Mouse (Mus musculus) embryonic facial prominence, embryonic 13.5 days (tissue): Measurements from ENCODE around the gene Ctnnbl1. TPM values are rescaled to one million over a fixed set of nuclear protein-coding genes. Genes with fewer than 3 reads are reported as not detected.

ENCODE experiments used
- ATAC-seq: fragments of 200-750 bp; cut with Nextera tagmentation; 2 replicates; pipeline ENCODE4 v1.8.0; 2017; ENCODE audit warnings: low read depth; ENCODE audit not compliant: insufficient number of reproducible peaks, insufficient read depth, low FRiP score, low TSS enrichment
- H3K27ac ChIP-seq: fragments of 300-500 bp; sonication (generic); 2 replicates; pipeline ENCODE4 v1.5.1; 2015; ENCODE audit warnings: moderate library complexity, mild to moderate bottlenecking, inconsistent platforms
- H3K27me3 ChIP-seq: fragments of 300-500 bp; sonication (generic); 2 replicates; pipeline ENCODE4 v1.6.1; 2015; ENCODE audit warnings: mild to moderate bottlenecking, inconsistent platforms
- H3K36me3 ChIP-seq: fragments of 300-500 bp; sonication (generic); 2 replicates; pipeline ENCODE4 v1.6.1; 2015; ENCODE audit warnings: mild to moderate bottlenecking, inconsistent platforms
- H3K4me1 ChIP-seq: fragments of 300-500 bp; sonication (generic); 2 replicates; pipeline ENCODE4 v1.6.1; 2015; ENCODE audit warnings: inconsistent platforms
- H3K4me2 ChIP-seq: fragments of 300-500 bp; sonication (generic); 2 replicates; pipeline ENCODE4 v1.6.1; 2015; ENCODE audit warnings: moderate library complexity, mild to moderate bottlenecking, inconsistent platforms
- H3K4me3 ChIP-seq: fragments of 300-500 bp; sonication (generic); 2 replicates; pipeline ENCODE4 v1.5.1; 2015; ENCODE audit warnings: mild to moderate bottlenecking, inconsistent platforms
- H3K9ac ChIP-seq: fragments of 300-500 bp; sonication (generic); 2 replicates; pipeline ENCODE4 v1.6.1; 2015; ENCODE audit warnings: mild to moderate bottlenecking, inconsistent platforms
- H3K9me3 ChIP-seq: fragments of 300-500 bp; sonication (generic); 2 replicates; pipeline ENCODE4 v1.6.1; 2016; ENCODE audit warnings: inconsistent platforms
- WGBS: fragments of 180-500 bp; shearing (Covaris S2); methylation state at CpG from one replicate; pipeline ENCODE4 v1.1.7; 2015; ENCODE audit warnings: mixed read lengths; 5-methylcytosine and 5-hydroxymethylcytosine counted together
- polyA plus RNA-seq: library from polyadenylated mRNA; unstranded; fragments of >200 nt; fragmentation: Nextera tagmentation; extraction: Ambion mirVana; gene quantifications from 2 replicates; pipeline ENCODE4 v1.2.1, GENCODE M21; 2015

Gene Ctnnbl1
- polyA plus RNA-seq, 1 experiment from 2014 or later: 68.9 TPM

GRCm38 (mm10) chr2:157862306-157862705, 125.1 kb downstream of the Ctnnbl1 start:
- Histone ChIP-seq H3K27me3 (no peaks in the 10 kb centered on the region), H3K36me3 (no peaks in the 10 kb centered on the region), H3K4me1 (peaks cover 13% of the 10 kb centered on the region; the same call in 1 of the 2 replicates), H3K4me2 (no peak overlapping the region), H3K9me3 (no peaks in the 10 kb centered on the region), H3K4me3 (no peak overlapping the region), H3K27ac (no peak overlapping the region), H3K9ac (no peak overlapping the region)
- WGBS: 75% methylated on average over 10 of the region's 10 CpGs
- no peak for ATAC-seq

- no peak overlapping the region for H3K9ac ChIP-seq
- H3K4me2 ChIP-seq: no peak overlapping the region
- no peak overlapping the region for H3K27ac ChIP-seq
- 0 out of 2 replicates have a peak, but pooled peaks have one; percentile 52 for ATAC-seq
- no peak overlapping the region for H3K4me3 ChIP-seq
- 79% methylated on average over 3 of the region's 3 CpGs for WGBS
- H3K27me3 ChIP-seq: no peaks in the 10 kb centered on the region
- peaks cover 13% of the 10 kb centered on the region for H3K36me3 ChIP-seq
- H3K4me1 ChIP-seq: peaks cover 14% of the 10 kb centered on the region; the same call in 1 of the 2 replicates
- no peaks in the 10 kb centered on the region for H3K9me3 ChIP-seq
These were observed 129.9 kb downstream of the Ctnnbl1 start for GRCm38 (mm10) chr2:157867126-157867525.

DNA sequence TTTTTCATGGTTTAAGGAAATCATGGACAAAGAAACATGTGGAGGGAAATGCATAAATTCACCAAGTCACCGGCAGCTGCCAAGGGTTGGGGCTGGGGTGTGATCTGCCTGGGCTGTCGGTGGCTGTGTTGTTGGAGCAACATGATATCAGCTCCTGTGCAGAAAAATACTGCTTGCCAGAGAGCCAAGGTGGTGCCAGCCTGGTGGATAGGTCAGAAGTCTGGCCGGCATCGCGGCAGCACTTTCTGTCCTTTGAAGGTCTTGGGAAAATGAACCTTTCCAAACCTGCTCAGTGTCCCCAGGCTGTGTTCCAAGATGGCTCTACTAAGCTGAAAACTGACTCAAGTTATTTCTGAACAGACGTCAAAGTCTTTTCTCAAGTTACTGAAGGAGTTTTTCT, 133.0 kb downstream of the Ctnnbl1 start:
- ATAC-seq: no peak
- Histone ChIP-seq H3K4me2 (no peak overlapping the region), H3K4me1 (peaks cover 18% of the 10 kb centered on the region; the same call in 1 of the 2 replicates), H3K9ac (no peak overlapping the region), H3K27me3 (no peaks in the 10 kb centered on the region), H3K36me3 (peaks cover 20% of the 10 kb centered on the region), H3K9me3 (no peaks in the 10 kb centered on the region), H3K27ac (peak overlapping the region; percentile 24), H3K4me3 (no peak overlapping the region)
- 53% methylated on average over 6 of the region's 6 CpGs for WGBS

DNA sequence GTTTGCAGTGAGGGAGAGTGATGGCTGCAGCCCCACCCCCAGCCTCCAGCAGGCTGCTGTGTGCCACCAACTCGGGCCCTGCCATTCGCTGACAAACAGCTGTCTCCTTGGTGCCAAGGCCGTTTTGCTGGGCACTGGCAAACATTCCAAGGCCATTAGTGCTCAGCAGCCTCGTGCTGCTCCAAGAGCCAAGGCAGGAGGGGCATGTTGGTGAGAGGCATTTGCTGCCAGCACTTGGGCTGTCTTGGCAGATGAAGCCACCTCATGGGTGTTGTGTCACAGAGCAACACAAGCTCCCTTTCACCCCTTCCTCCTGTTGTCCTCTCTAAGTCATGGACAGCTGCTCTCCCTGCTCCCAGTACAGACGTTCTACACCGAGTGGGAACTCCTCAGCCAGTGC, 136.0 kb downstream of the Ctnnbl1 start:
- 80% methylated on average over 6 of the region's 6 CpGs for WGBS
- H3K9me3 ChIP-seq: no peaks in the 10 kb centered on the region
- H3K4me3 ChIP-seq: no peak overlapping the region
- H3K4me1 ChIP-seq: peaks cover 20% of the 10 kb centered on the region; the same call in 1 of the 2 replicates
- peaks cover 28% of the 10 kb centered on the region for H3K36me3 ChIP-seq
- no peaks in the 10 kb centered on the region for H3K27me3 ChIP-seq
- no peak for ATAC-seq
- H3K9ac ChIP-seq: no peak overlapping the region
- no peak overlapping the region for H3K27ac ChIP-seq
- no peak overlapping the region for H3K4me2 ChIP-seq

GRCm38 (mm10) chr2:157873691-157874090, 136.5 kb downstream of the Ctnnbl1 start:
- H3K4me3 ChIP-seq: no peak overlapping the region
- H3K4me1 ChIP-seq: peaks cover 20% of the 10 kb centered on the region; the same call in 1 of the 2 replicates
- H3K4me2 ChIP-seq: no peak overlapping the region
- H3K9ac ChIP-seq: no peak overlapping the region
- no peaks in the 10 kb centered on the region for H3K27me3 ChIP-seq
- no peak overlapping the region for H3K27ac ChIP-seq
- H3K36me3 ChIP-seq: peaks cover 25% of the 10 kb centered on the region; the same call in 1 of the 2 replicates
- H3K9me3 ChIP-seq: no peaks in the 10 kb centered on the region
- no peak for ATAC-seq
- 85% methylated on average over 1 of the region's 1 CpGs for WGBS

- Histone ChIP-seq H3K4me3 (no peak overlapping the region), H3K27ac (peak overlapping the region; percentile 40; the same call in 1 of the 2 replicates), H3K4me1 (peaks cover 13% of the 10 kb centered on the region; the same call in 1 of the 2 replicates), H3K9me3 (no peaks in the 10 kb centered on the region), H3K4me2 (no peak overlapping the region), H3K36me3 (peaks cover 25% of the 10 kb centered on the region; the same call in 1 of the 2 replicates), H3K27me3 (no peaks in the 10 kb centered on the region), H3K9ac (no peak overlapping the region)
- 57% methylated on average over 8 of the region's 8 CpGs for WGBS
- no peak for ATAC-seq
These were observed 137.9 kb downstream of the Ctnnbl1 start for GRCm38 (mm10) chr2:157875111-157875510.

- 90% methylated on average over 3 of the region's 3 CpGs for WGBS
- H3K36me3 ChIP-seq: peaks cover 12% of the 10 kb centered on the region; the same call in 1 of the 2 replicates
- ATAC-seq: no peak
- no peaks in the 10 kb centered on the region for H3K9me3 ChIP-seq
- 0 out of 2 replicates have a peak, but pooled peaks cover 8% of the 10 kb centered on the region for H3K4me1 ChIP-seq
- H3K4me3 ChIP-seq: no peak overlapping the region
- no peaks in the 10 kb centered on the region for H3K27me3 ChIP-seq
- H3K4me2 ChIP-seq: no peak overlapping the region
- H3K9ac ChIP-seq: 0 out of 2 replicates have a peak overlapping the region, but pooled peaks have one; percentile 27
- no peak overlapping the region for H3K27ac ChIP-seq
These were observed 140.2 kb downstream of the Ctnnbl1 start for GRCm38 (mm10) chr2:157877394-157877793.

DNA sequence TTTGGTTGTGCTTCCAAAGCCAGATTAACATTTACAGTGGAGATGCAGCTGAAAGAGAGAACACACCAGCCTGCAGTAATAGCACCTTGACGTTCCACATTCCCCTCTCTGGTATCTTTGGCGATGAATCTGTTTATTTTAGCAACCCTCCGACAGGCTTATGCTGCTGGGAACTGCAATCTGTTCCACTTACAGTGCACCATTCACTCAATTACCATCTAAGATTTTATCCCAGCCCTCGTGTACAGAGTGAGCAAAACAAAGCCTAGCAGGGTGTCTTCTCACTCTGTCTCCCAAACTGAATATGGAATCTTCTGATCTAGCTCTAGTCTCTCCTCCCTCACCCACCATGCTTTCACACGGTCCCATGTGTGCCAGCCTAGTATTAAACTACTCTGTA, 140.8 kb downstream of the Ctnnbl1 start:
- WGBS: 67% methylated on average over 5 of the region's 5 CpGs
- no peak overlapping the region for H3K9ac ChIP-seq
- peaks cover 12% of the 10 kb centered on the region; the same call in 1 of the 2 replicates for H3K36me3 ChIP-seq
- no peak overlapping the region for H3K27ac ChIP-seq
- no peak overlapping the region for H3K4me3 ChIP-seq
- no peaks in the 10 kb centered on the region for H3K9me3 ChIP-seq
- H3K4me1 ChIP-seq: 0 out of 2 replicates have a peak, but pooled peaks cover 8% of the 10 kb centered on the region
- ATAC-seq: no peak
- no peak overlapping the region for H3K4me2 ChIP-seq
- no peaks in the 10 kb centered on the region for H3K27me3 ChIP-seq

DNA sequence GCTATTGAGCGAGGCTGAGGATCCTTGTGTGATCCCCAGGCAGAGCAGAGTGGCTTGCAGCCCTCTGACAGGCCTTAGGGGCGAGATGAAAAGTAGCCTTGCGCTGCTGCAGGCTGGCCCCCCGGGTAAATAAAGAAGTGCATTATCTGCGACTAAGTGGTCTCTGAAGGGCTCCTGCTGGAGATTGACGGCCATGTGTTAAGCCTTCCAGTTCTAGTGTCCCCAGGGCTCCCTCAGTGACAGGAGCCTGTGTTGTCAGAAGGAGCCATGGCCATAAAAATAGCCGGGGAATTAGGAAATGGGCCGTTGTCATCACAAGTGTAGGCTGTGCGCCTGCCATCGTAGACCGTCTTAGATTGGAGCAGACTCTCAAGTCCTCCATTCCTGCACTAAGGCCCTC, 144.7 kb downstream of the Ctnnbl1 start:
- H3K4me1 ChIP-seq: peaks cover 4% of the 10 kb centered on the region; the same call in 1 of the 2 replicates

DNA sequence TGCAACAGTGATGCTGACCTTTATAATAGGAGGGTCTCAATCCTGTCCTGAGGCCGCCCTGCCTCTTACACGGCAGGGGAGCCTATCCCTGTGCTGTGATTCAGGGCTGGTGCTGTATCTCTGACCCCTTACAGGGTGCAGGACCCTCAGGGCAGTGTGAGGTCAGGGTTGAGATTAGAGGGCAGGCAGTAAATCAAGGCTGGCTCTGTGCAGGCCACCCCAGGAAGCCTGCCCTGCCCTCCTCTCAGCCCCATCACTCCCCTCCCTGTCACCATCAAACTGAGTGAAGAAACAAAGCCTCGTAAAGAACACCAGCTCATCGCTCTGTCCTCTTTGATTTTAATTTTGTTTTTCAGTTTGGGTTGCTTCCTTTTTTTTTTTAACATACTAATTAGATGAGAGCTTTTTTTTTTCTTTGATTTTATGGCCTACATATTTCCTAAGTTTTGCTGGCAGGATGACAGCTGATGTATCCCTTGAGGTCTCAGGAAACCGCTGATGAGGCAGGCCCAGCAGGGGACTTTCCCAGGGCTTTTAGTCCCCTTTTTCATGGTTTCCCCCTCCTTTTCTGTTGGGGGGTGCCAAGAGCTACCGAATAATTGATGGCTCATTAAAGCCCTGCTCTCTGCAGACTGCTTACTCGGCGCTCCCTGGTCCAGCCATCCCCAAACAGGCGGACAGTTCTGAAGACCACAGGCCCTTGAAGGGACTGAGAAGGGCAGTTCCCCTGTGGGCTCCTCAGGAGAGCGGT, 150.2 kb downstream of the Ctnnbl1 start:
- ATAC-seq: no peak
- WGBS: 34% methylated on average over 10 of the region's 10 CpGs
- H3K36me3 ChIP-seq: peaks cover 35% of the 10 kb centered on the region
- H3K27me3 ChIP-seq: no peaks in the 10 kb centered on the region
- no peak overlapping the region for H3K4me3 ChIP-seq
- peaks cover 18% of the 10 kb centered on the region for H3K4me1 ChIP-seq
- no peaks in the 10 kb centered on the region for H3K9me3 ChIP-seq
- no peak overlapping the region for H3K27ac ChIP-seq
- no peak overlapping the region for H3K9ac ChIP-seq
- H3K4me2 ChIP-seq: no peak overlapping the region

More for the DNA sequence above, 144.7 kb downstream of the Ctnnbl1 start:
- Histone ChIP-seq H3K4me2 (no peak overlapping the region), H3K9me3 (no peaks in the 10 kb centered on the region), H3K9ac (no peak overlapping the region), H3K36me3 (peaks cover 24% of the 10 kb centered on the region), H3K27me3 (no peaks in the 10 kb centered on the region), H3K4me3 (no peak overlapping the region), H3K27ac (no peak overlapping the region)
- ATAC-seq: no peak
- 31% methylated on average over 11 of the region's 11 CpGs for WGBS

DNA sequence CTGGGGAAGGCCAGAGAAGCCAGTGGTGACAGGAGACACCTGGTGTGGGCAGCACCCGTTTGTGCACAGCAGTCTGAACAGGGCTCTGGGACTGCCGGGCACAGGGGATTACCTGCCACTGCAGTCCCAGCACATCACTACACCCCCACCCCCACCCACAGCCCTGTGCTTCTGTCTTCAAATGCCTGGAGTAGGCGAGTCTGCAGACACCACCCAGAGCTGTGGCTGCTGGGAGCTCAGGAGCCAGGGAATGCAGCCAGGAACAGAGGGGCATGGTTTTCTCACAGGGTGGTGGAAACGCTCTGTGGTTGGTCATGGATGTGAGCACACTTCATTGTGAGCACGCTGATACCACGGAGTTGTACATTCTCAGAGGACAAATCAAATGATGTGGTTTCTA, 154.0 kb downstream of the Ctnnbl1 start:
- Histone ChIP-seq H3K27me3 (no peaks in the 10 kb centered on the region), H3K9ac (no peak overlapping the region), H3K4me2 (no peak overlapping the region), H3K27ac (no peak overlapping the region), H3K4me3 (no peak overlapping the region), H3K4me1 (peaks cover 18% of the 10 kb centered on the region), H3K36me3 (peaks cover 15% of the 10 kb centered on the region), H3K9me3 (no peaks in the 10 kb centered on the region)
- WGBS: 68% methylated on average over 6 of the region's 6 CpGs
- no peak for ATAC-seq

DNA sequence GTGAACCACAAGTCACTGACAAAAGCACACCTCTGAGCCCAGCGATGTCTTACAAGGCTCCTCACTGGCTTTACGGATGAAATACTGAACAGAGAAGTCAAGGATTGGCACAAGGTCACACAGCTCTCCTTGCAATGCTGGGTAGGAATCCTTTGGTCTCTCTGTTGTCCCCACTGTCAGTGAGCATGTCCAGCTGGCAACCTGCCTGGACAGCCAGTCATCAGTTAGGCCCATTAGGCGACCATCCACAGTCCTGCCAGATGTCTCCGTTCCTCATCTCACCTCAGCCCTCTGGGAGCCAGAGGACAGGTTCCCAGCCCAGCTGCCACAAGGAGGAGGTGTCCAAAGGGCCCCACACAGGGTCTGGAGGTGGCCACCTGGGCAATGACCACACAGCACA, 159.9 kb downstream of the Ctnnbl1 start:
- 77% methylated on average over 4 of the region's 4 CpGs for WGBS
- no peak overlapping the region for H3K4me2 ChIP-seq
- H3K9me3 ChIP-seq: no peaks in the 10 kb centered on the region
- peaks cover 9% of the 10 kb centered on the region for H3K27me3 ChIP-seq
- no peak overlapping the region for H3K9ac ChIP-seq
- no peak for ATAC-seq
- no peaks in the 10 kb centered on the region for H3K36me3 ChIP-seq
- no peak overlapping the region for H3K4me3 ChIP-seq
- no peak overlapping the region for H3K27ac ChIP-seq
- no peaks in the 10 kb centered on the region for H3K4me1 ChIP-seq
